Mouse (Mus musculus) liver, embryonic 18 days (tissue): ENCODE measurements around the gene Tnip2. TPM values are rescaled to one million over a fixed set of nuclear protein-coding genes. Genes with fewer than 3 reads are reported as not detected.

ENCODE experiments used
- polyA plus RNA-seq: library from polyadenylated mRNA; depleted of rRNA; stranded (reverse); fragments of >200 nt; gene quantifications from 2 replicates; pipeline ENCODE4 v1.2.3, GENCODE M21; 2012; rRNA removed

Tnip2 gene
- 6.5 and 7.0 TPM in 2 replicates for polyA plus RNA-seq

GRCm38 (mm10) chr5:34513466-34514217, at the start of gene Tnip2:
Tnip2 (minus strand) TSS chr5:34513991.

DNA sequence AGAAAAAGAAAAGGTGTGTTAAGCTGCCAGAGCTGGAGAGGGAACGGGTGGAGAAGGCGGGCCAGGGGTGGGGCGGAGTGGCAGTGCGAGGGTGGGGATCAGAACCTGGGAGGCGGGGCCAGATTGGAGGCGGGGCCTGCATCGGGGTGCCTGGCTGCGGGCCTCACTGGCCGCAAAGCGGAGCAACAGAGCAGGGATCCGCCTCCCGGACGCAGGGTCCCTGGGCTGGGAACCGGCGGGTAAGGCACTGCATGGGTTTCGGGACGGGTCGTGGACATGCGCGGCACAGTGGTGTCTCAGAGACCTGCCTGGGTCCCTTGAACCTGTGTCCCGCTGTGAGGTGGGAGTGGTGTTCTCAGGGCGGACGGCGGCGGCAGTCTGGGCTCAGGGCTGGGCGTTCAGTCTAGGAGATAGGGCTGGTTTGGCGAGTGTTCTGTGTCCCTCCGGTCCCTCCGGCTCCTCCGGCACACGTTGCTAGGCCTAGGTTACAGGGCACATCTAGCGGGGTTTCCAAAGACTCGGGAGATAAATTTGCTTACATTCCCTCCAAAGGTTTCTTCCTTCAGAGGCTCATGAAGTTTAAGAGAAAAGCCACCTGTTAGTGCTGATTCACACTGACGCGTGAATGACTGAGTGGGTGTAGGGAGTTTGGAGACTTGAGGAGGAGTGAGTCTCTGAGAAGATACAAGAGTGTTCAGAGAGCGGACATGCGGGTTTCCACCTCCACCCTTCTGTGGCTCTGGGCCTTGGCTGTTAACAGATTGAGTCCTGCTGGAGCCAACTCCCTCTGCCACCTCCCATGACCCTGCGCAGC, 12.1 kb upstream of the Tnip2 start, which contains the start of gene Sh3bp2:
Sh3bp2 (plus strand) TSS at position 176 of the 814 bp plus-strand sequence.

Other genes starting within 250 kb of the Tnip2 start
- 0.06 and 0.08 TPM in 2 replicates for gene Zfyve28, start 225.5 kb downstream of the Tnip2 start, polyA plus RNA-seq
- not detected in 2 replicates for gene Cfap99, start 225.4 kb downstream of the Tnip2 start, polyA plus RNA-seq
- gene Rnf4, start 177.7 kb downstream of the Tnip2 start, polyA plus RNA-seq: 51.7 and 55.0 TPM in 2 replicates
- gene Fam193a, start 144.1 kb downstream of the Tnip2 start, polyA plus RNA-seq: 5.2 and 7.4 TPM in 2 replicates
- gene Sh3bp2, start 11.8 kb upstream of the Tnip2 start, polyA plus RNA-seq: 6.1 and 7.6 TPM in 2 replicates
- gene Add1, start 59.7 kb upstream of the Tnip2 start, polyA plus RNA-seq: 75.0 and 79.9 TPM in 2 replicates
- 33.4 and 40.0 TPM in 2 replicates for gene Mfsd10, start 123.2 kb upstream of the Tnip2 start, polyA plus RNA-seq
- gene Nop14, start 146.2 kb upstream of the Tnip2 start, polyA plus RNA-seq: 8.4 and 9.1 TPM in 2 replicates
- gene Grk4, start 146.4 kb upstream of the Tnip2 start, polyA plus RNA-seq: 0.52 and 0.68 TPM in 2 replicates
- gene Htt, start 247.7 kb upstream of the Tnip2 start, polyA plus RNA-seq: 3.8 and 4.8 TPM in 2 replicates